Mouse (Mus musculus) lung, postnatal 25 days (tissue): ENCODE data around the gene Pdzd4.

Source experiments
- DNase-seq: peaks from one replicate; pipeline ENCODE4 v3.0.0; 2022; ENCODE audit warnings: low spot score

The Pdzd4 gene

DNA sequence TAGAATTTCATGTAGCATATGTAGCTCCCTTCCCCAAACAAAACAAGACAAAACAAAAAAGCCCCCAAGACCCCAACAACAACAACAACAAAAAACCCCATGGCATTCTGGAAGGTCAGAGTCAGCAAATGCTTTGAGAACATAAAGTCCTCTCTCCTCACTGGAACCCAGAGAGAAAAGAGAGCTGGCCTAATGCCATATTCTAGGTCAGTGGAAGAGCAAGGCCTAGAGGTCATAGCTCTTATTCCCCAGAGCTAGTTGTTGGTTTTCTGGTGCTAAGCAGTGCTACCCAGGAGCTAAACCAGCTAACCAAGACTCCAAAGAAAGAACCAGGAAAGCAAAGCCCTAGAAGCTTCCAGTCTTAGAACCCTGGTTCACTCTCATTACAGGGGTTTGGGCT is 39.1 kb downstream of the Pdzd4 start:
- no peak for DNase-seq

DNA sequence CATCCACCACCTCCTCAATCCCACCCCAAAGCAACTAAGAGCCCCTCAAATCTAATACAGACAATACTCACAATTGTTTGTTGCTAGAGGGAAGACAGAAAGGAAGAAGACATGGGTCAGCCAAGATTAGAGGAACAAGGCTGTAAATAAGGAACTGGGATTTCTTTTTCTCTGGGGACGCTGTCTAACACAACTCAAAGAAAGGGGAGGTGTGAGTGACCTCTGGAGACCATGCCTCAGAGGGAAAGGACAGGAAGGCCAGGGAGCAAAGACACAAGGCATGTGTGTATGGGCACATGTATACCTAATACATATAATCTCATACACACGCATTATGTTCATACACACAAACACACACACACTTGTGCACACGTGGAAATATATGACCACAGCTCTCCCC is 42.5 kb downstream of the Pdzd4 start:
- DNase-seq: no peak

DNA sequence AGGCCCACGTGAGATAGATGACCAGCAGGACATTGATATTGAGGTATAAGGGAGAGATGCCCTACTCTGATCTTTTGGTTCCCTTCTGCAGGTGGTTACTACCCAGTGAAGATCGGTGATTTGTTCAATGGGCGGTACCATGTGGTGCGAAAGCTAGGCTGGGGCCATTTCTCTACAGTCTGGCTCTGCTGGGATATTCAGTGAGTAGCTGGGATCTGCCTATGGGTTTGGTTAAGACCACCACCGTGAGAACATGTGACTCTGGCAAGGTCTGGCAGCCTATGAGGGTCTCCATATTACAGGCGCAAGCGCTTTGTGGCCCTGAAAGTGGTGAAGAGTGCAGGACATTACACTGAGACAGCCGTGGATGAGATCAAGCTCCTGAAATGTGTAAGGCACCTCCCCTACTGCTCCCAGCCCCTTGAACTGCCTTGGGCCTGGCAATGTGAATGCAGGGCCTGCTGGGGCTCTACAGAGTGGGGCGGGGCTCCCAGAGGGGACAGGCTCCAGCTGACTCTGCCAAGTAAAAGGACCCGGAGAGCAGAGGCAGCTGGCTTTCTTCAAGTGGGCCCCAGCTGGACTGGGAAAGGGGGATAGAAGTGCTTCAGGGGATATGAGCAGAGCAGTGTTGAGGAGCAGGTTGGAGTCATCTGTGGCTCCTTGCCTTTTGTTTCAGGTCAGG is 49.8 kb downstream of the Pdzd4 start:
- peak; percentile 8 for DNase-seq

DNA sequence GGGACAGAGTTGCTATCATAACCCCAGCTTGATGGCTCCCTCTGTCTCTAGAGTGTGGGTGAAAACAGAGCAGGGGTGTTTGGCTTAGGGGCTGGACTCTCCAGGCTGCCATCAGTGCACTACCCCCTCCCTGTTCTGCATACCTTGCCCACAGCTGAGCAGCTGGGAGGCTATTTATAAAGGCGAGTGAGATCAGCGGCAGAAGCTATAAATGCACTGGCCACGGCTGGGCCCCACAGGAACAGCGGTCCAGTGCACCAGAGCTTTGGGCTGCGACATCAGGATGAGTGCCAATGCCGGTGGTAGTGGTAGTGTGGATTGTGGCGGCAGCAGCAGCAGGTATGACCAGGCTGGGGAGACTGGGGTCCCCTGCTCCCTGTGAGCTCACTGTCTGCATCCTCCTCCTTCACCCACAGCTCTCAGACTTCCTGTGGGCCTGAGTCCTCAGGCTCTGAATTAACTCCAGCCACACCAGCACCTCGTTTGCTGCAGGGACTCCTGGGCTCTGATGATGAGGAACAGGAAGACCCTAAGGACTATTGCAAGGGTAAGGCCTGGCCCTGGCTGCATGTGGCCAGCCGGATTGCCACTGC is 50.5 kb downstream of the Pdzd4 start, which contains the start of gene Srpk3:
Srpk3 (plus strand) TSS at position 238 of the 593 bp plus-strand sequence.
- no peak for DNase-seq

DNA sequence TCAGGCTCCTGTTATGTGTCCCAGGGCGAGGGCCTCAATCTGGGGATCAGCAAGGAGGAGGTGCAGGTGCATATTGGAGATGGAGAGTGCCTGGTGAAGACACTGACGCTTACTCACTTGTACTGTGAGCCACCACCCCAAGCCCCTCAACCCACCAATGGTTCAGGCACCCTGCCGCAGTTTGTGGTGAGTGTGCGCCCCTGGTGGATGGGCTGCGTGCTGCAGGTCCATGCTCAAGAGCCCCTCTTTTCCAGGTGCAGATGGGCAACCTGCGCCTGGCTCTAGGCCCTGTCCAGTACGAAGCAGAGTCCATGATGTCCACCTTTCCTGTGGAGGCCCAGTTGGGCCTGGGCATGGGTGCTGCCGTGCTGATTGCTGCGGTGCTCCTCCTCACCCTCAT is 57.5 kb downstream of the Pdzd4 start:
- no peak for DNase-seq

- DNase-seq: peak; percentile 70
Measured at GRCm38 (mm10) chrX:73765311-73765710, 59.5 kb downstream of the Pdzd4 start.

DNA sequence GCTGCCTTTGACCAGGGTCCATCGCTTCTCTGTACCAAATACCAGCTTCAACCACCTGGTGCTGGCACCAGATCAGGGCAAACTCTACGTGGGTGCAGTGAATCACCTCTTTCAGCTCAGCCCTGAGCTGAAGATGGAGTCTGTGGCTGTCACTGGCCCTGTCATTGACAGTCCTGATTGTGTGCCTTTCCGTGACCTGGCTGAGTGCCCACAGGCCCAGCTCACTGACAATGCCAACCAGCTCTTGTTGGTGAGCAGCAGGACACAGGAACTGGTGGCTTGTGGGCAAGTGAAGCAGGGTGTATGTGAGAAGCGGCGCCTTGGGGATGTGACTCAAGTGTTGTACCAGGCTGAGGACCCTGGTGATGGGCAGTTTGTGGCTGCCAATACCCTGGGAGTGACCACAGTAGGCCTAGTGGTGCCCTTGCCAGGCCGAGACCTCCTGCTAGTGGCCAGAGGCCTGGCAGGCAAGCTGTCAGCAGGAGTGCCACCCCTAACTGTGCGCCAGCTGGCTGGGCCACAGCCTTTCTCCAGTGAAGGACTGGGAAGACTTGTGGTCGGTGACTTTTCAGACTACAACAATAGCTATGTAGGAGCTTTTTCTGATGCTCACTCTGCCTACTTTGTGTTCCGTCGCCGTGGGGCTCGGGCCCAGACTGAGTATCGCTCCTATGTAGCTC is 66.0 kb downstream of the Pdzd4 start:
- DNase-seq: no peak

DNA sequence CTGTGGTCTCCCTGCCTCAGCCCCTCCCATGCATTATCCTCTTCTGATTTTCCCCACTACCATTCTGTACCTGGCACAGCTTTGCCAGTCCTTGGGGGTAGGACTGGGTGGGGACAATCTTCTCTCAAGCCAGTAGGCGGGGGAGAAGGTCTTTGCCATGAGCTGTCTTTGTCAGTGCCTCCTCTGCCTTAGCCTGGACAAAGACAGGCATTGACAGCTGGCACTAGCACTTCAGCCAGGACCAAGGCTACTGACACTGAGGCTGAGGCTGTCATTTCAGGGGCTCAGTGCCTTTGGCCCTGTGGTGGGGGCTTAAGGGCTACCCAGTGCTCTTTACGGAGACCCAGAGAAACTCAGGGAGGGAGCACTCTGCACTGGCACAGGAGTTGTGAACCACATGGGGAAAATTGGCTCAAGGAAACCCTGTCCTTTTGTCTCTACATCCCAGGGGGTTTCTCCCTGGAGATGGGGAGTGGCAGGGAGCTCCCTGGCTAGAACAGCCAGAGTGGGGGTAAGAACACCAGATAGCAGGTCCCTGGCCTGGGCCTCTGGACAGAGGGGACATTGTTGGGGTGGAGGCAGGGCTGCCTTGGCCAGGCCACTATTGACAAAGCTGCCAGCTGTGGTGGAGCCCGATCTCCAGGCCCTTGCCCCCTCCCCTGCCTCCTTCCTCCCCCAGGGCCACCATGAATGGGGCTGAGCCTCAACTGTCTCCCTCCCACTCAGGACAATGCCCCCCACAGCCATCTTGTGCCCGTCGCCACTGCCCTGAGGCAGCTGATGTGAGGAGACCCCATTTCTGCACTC is 68.2 kb downstream of the Pdzd4 start, which contains the start of gene Plxnb3:
Plxnb3 (plus strand) TSS at position 757 of the 807 bp plus-strand sequence.
- DNase-seq: no peak

- no peak for DNase-seq
Measured at GRCm38 (mm10) chrX:73748977-73749376, 75.8 kb downstream of the Pdzd4 start.

- no peak for DNase-seq
Measured at GRCm38 (mm10) chrX:73744774-73745481, 79.8 kb downstream of the Pdzd4 start.
